Mouse (Mus musculus): ENCODE measurements around the gene Olfr48.

Gene Olfr48

GRCm38 (mm10) chr2:89848105-89848504 lies at the start of gene Olfr48:
Gene Olfr48 (minus strand): TSS chr2:89848205.
- DNase-seq = no peak

GRCm38 (mm10) chr2:89878137-89878536 lies 30.1 kb upstream of the Olfr48 start, which contains the start of gene Olfr1257:
Gene Olfr1257 (plus strand): TSS chr2:89878437.
- DNase-seq = no peak

DNA sequence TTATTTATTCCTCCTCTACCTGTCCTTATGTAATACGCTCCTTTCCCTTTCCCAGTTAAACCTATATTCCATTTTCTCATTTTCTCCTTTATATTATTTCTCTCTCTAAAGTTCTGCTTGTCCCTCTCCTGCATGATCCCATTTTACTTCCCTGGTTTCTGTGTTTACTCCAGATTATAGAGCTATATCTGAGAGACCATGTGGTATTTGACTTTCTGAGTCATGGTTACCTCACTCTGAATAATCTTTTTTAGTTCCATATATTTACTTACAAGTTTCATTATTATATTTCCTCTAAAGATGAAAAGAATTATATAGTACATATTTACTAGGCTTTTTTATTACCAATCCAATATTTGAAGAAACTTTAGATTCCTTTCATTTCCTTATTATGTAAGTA lies 1.2 kb upstream of the Olfr48 start:
- DNase-seq = no peak

GRCm38 (mm10) chr2:89841455-89841854 lies 6.5 kb downstream of the Olfr48 start, which contains the start of gene Olfr1256:
Gene Olfr1256 (minus strand): TSS chr2:89841555.
- DNase-seq = no peak

DNA sequence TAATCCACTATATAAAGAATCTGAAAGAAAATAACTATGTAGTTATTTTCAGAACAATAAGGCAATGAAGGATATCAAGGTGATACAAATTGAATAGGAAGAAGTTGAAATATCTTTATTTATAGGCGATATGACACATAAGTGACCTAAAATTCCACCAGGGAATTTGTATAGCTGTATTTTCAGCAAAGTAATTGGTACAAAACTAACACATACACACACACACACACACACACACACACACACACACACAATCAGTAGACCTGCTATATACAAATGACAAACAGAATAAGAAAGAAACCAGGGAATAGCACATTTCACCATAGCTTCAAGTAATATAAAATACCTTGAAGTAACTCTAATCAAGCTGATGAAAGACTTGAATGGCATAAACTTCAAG lies 27.8 kb downstream of the Olfr48 start:
- DNase-seq = no peak

GRCm38 (mm10) chr2:89811751-89812150 lies 36.3 kb downstream of the Olfr48 start, which contains the start of gene Olfr1255:
Gene Olfr1255 (plus strand): TSS chr2:89812051.
- no peak for DNase-seq

GRCm38 (mm10) chr2:89810751-89811150 lies 37.3 kb downstream of the Olfr48 start:
- no peak for DNase-seq

GRCm38 (mm10) chr2:89799583-89799982 lies 48.4 kb downstream of the Olfr48 start:
- no peak for DNase-seq

DNA sequence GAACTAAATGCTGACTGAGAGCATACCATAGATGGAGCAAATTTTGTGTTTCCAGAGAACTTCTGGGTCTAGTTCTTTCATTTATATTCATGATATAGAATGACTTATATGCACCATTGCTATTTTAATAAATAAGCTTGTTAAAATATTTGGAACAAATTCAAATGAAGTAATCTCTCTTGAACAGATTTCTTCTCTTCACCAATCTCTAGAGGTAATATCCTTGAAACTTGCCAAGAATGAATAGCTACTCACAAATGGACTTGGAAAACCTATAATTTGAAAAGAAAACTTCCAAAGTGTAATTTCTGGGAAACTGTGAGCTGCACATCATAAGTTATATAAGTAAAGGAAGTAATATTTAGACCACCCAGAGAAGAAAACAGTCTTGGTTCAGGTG lies 54.5 kb downstream of the Olfr48 start, which contains the start of gene Olfr1254:
Gene Olfr1254, minus strand, starts transcription at position 101 of the 400 bp plus-strand sequence.
- no peak for DNase-seq

Measured in thymus, postnatal 36 days (tissue).